Mouse (Mus musculus): Measurements from ENCODE around the gene Ccdc70. TPM values are rescaled to one million over a fixed set of nuclear protein-coding genes. Genes with fewer than 3 reads are reported as not detected.

Ccdc70 gene
- polyA plus RNA-seq, 1 experiment from 2014 or later: not detected

- 21% methylated on average over 6 of the region's 6 CpGs for WGBS
- DNase-seq (ENCODE audit: low spot score) (peak; percentile 34), ATAC-seq (ENCODE audit: low FRiP score, low TSS enrichment) (peak; percentile 80)
- Histone ChIP-seq H3K9me3 (ENCODE audit: control insufficient read depth, low read length) (no peaks in the 10 kb centered on the region), H3K9ac (ENCODE audit: low read length) (no peak overlapping the region), H3K36me3 (ENCODE audit: control insufficient read depth, insufficient read depth, low read length) (no peaks in the 10 kb centered on the region), H3K4me1 (replicated peaks; ENCODE audit: control insufficient read depth, insufficient read depth) (no peaks in the 10 kb centered on the region), H3K27ac (replicated peaks) (no peak overlapping the region), H3K4me3 (ENCODE audit: low read depth, low read length) (no peak overlapping the region), H3K27me3 (ENCODE audit: control insufficient read depth, insufficient read depth, low read length) (no peaks in the 10 kb centered on the region), H3K4me2 (replicated peaks; ENCODE audit: low read depth) (no peak overlapping the region)
- no peak for TF ChIP-seq EP300 (optimal IDR thresholded peaks at IDR 0.05)
- TF ChIP-seq CTCF (IDR thresholded peaks at IDR 0.05; ENCODE audit: low read depth): peak; percentile 86
These were observed 22.6 kb downstream of the Ccdc70 start for GRCm38 (mm10) chr8:21992184-21992583.

GRCm38 (mm10) chr8:21995181-21995580 lies 25.6 kb downstream of the Ccdc70 start:
- DNase-seq (ENCODE audit: low spot score): no peak
- no peak overlapping the region for H3K4me2 ChIP-seq (replicated peaks; ENCODE audit: low read depth)

GRCm38 (mm10) chr8:22004750-22005522 lies 35.4 kb downstream of the Ccdc70 start:
- no peaks in the 10 kb centered on the region for H3K27me3 ChIP-seq (ENCODE audit: control insufficient read depth, insufficient read depth, low read length)
- H3K9ac ChIP-seq (ENCODE audit: low read length): no peak overlapping the region
- H3K9me3 ChIP-seq (ENCODE audit: control insufficient read depth, low read length): no peaks in the 10 kb centered on the region
- H3K4me2 ChIP-seq (replicated peaks; ENCODE audit: low read depth): no peak overlapping the region
- ATAC-seq (ENCODE audit: low FRiP score, low TSS enrichment) (no peak), DNase-seq (ENCODE audit: low spot score) (no peak)
- H3K27ac ChIP-seq (replicated peaks): no peak overlapping the region
- TF ChIP-seq EP300 (optimal IDR thresholded peaks at IDR 0.05): no peak
- no peak for TF ChIP-seq CTCF (IDR thresholded peaks at IDR 0.05; ENCODE audit: low read depth)
- H3K4me1 ChIP-seq (replicated peaks; ENCODE audit: control insufficient read depth, insufficient read depth): no peaks in the 10 kb centered on the region
- 81% methylated on average over 14 of the region's 14 CpGs for WGBS
- H3K36me3 ChIP-seq (ENCODE audit: control insufficient read depth, insufficient read depth, low read length): no peaks in the 10 kb centered on the region
- H3K4me3 ChIP-seq (ENCODE audit: low read depth, low read length): no peak overlapping the region

More at GRCm38 (mm10) chr8:21995181-21995580, 25.6 kb downstream of the Ccdc70 start:
- no peaks in the 10 kb centered on the region for H3K36me3 ChIP-seq (ENCODE audit: control insufficient read depth, insufficient read depth, low read length)
- H3K9me3 ChIP-seq (ENCODE audit: control insufficient read depth, low read length): no peaks in the 10 kb centered on the region
- H3K27me3 ChIP-seq (ENCODE audit: control insufficient read depth, insufficient read depth, low read length): no peaks in the 10 kb centered on the region
- no peak overlapping the region for H3K4me3 ChIP-seq (ENCODE audit: low read depth, low read length)
- 43% methylated on average over 3 of the region's 3 CpGs for WGBS
- H3K9ac ChIP-seq (ENCODE audit: low read length): no peak overlapping the region
- ATAC-seq (ENCODE audit: low FRiP score, low TSS enrichment): no peak
- no peaks in the 10 kb centered on the region for H3K4me1 ChIP-seq (replicated peaks; ENCODE audit: control insufficient read depth, insufficient read depth)
- TF ChIP-seq CTCF (IDR thresholded peaks at IDR 0.05; ENCODE audit: low read depth): no peak
- no peak overlapping the region for H3K27ac ChIP-seq (replicated peaks)

GRCm38 (mm10) chr8:22006423-22006822 lies 36.8 kb downstream of the Ccdc70 start:
- 67% methylated on average over 6 of the region's 6 CpGs for WGBS
- Histone ChIP-seq H3K36me3 (ENCODE audit: control insufficient read depth, insufficient read depth, low read length) (no peaks in the 10 kb centered on the region), H3K9ac (ENCODE audit: low read length) (no peak overlapping the region), H3K27ac (replicated peaks) (no peak overlapping the region), H3K4me2 (replicated peaks; ENCODE audit: low read depth) (no peak overlapping the region), H3K9me3 (ENCODE audit: control insufficient read depth, low read length) (no peaks in the 10 kb centered on the region), H3K4me3 (ENCODE audit: low read depth, low read length) (no peak overlapping the region), H3K27me3 (ENCODE audit: control insufficient read depth, insufficient read depth, low read length) (no peaks in the 10 kb centered on the region), H3K4me1 (replicated peaks; ENCODE audit: control insufficient read depth, insufficient read depth) (no peaks in the 10 kb centered on the region)
- TF ChIP-seq CTCF (IDR thresholded peaks at IDR 0.05; ENCODE audit: low read depth) (no peak), EP300 (optimal IDR thresholded peaks at IDR 0.05) (no peak)
- DNase-seq (ENCODE audit: low spot score) (no peak), ATAC-seq (ENCODE audit: low FRiP score, low TSS enrichment) (no peak)

DNA sequence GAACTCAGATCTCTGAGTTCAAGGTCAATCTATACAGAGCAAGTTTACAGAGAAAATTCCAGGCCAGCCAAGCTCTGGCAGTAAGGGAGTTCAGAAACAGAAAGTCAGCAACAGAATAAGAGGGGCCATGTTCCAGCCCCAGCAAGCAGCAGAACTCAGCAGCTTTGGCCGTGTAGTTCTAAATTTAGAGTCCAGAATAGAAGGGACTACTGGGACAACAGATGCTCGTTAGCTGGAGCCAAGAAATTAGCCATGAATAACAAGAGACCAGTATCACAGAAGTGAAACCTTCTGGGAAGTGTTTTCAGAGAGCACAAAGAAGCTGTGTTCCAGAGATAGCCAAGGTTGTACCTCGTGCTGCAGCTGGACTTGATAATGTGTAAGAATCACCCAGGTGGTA lies 39.8 kb downstream of the Ccdc70 start:
- WGBS: 68% methylated on average over 3 of the region's 3 CpGs

DNA sequence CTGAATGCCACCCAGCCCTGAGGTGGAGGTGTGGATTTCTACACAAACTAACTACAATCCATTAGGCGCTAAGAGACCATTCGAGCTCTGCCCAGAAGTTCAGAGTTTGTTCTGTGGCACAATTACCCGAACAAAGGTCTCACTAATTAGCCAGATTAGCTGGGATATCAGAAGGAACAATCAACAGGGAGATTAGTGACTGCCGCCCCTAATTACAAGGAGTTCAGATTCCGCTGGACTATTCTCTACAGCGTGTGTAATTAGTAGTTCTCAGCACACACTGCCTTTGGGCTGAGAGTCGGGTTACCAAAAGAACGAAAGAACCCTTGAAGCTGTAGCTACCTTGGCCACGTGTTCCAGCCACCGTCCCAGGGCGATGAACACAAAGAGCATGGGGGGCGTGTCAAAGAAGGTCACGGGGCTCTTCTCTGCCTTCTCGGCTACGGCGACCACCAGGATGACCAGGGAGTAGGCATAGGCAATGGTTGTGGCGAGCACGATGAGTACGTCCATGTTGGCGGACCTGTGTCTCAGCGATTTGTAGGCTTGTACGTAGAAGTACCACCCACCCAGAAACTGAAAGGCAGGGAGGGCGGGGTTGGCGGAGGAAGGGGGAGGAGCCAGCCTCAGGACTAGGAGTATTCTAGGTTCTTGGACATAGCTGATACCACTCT lies 43.6 kb downstream of the Ccdc70 start:
- TF ChIP-seq EP300 (optimal IDR thresholded peaks at IDR 0.05) (no peak), CTCF (IDR thresholded peaks at IDR 0.05; ENCODE audit: low read depth) (no peak)
- WGBS: 78% methylated on average over 24 of the region's 24 CpGs
- Histone ChIP-seq H3K36me3 (ENCODE audit: control insufficient read depth, insufficient read depth, low read length) (no peaks in the 10 kb centered on the region), H3K4me1 (replicated peaks; ENCODE audit: control insufficient read depth, insufficient read depth) (no peaks in the 10 kb centered on the region), H3K9me3 (ENCODE audit: control insufficient read depth, low read length) (no peaks in the 10 kb centered on the region), H3K4me3 (ENCODE audit: low read depth, low read length) (no peak overlapping the region), H3K9ac (ENCODE audit: low read length) (no peak overlapping the region), H3K27me3 (ENCODE audit: control insufficient read depth, insufficient read depth, low read length) (no peaks in the 10 kb centered on the region), H3K4me2 (replicated peaks; ENCODE audit: low read depth) (no peak overlapping the region), H3K27ac (replicated peaks) (no peak overlapping the region)
- DNase-seq (ENCODE audit: low spot score) (no peak), ATAC-seq (ENCODE audit: low FRiP score, low TSS enrichment) (peak; percentile 14; the same call in 1 of the 2 replicates)

More for the DNA sequence above, 39.8 kb downstream of the Ccdc70 start:
- Histone ChIP-seq H3K27ac (replicated peaks) (no peak overlapping the region), H3K9me3 (ENCODE audit: control insufficient read depth, low read length) (no peaks in the 10 kb centered on the region), H3K4me3 (ENCODE audit: low read depth, low read length) (no peak overlapping the region), H3K4me2 (replicated peaks; ENCODE audit: low read depth) (no peak overlapping the region), H3K4me1 (replicated peaks; ENCODE audit: control insufficient read depth, insufficient read depth) (no peaks in the 10 kb centered on the region), H3K9ac (ENCODE audit: low read length) (no peak overlapping the region), H3K36me3 (ENCODE audit: control insufficient read depth, insufficient read depth, low read length) (no peaks in the 10 kb centered on the region), H3K27me3 (ENCODE audit: control insufficient read depth, insufficient read depth, low read length) (no peaks in the 10 kb centered on the region)
- ATAC-seq (ENCODE audit: low FRiP score, low TSS enrichment) (no peak), DNase-seq (ENCODE audit: low spot score) (no peak)
- TF ChIP-seq EP300 (optimal IDR thresholded peaks at IDR 0.05) (no peak), CTCF (IDR thresholded peaks at IDR 0.05; ENCODE audit: low read depth) (no peak)
